Mouse (Mus musculus): ENCODE results near the gene Olfr987. TPM values are rescaled to one million over a fixed set of nuclear protein-coding genes. Genes with fewer than 3 reads are reported as not detected.
"Not testable (repeated sequence)": the region's sequence is repeated elsewhere in the genome, so short reads cannot be mapped to it uniquely, and the experiment has no call there.

Gene Olfr987
- polyA plus RNA-seq (2012; ENCODE audit: insufficient read depth, insufficient read length, missing spikeins): not detected in 2 replicates

DNA sequence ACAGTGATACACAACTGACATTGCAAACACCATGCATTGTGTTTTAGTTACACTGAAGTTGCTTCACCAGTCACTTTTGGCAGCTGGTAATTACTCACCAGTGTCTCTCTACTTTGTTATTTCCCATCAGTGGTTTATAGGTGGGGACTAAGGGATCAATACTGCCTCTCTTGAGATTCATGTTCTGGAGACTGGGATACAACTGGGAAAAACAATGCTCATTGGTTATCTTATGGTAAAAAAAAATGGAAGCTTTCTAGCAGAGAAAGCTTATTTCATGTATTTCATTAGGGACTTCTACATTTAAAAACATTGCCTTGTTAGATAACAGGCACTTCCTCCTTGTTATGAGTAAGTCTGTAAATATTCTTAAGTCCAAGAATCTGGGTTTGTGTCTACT lies at the start of gene Olfr987:
Olfr987 (minus strand) TSS at position 101 of the 400 bp plus-strand sequence.
- H3K4me1 ChIP-seq (ENCODE audit: control insufficient read depth, insufficient read depth, low read length); H3K27ac ChIP-seq (ENCODE audit: insufficient read depth, low read depth, low read length); H3K4me3 ChIP-seq (ENCODE audit: insufficient read depth, low read length): not testable (repeated sequence)

DNA sequence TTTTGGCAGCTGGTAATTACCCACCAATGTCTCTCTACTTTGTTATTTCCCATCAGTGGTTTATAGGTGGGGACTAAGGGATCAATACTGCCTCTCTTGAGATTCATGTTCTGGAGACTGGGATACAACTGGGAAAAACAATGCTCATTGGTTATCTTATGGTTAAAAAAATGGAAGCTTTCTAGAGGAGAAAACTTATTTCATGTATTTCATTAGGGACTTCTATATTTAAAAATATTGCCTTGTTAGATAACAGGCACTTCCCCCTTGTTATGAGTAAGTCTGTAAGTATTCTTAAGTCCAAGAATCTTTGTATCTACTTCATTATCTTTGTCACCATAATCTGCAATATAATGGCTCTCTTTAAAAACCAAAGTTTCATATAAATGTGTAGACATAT lies 24.0 kb upstream of the Olfr987 start, which contains the start of gene Olfr988:
Olfr988 (minus strand) TSS at position 101 of the 400 bp plus-strand sequence.
- H3K27ac ChIP-seq (ENCODE audit: insufficient read depth, low read depth, low read length); H3K4me3 ChIP-seq (ENCODE audit: insufficient read depth, low read length); H3K4me1 ChIP-seq (ENCODE audit: control insufficient read depth, insufficient read depth, low read length): not testable (repeated sequence)

DNA sequence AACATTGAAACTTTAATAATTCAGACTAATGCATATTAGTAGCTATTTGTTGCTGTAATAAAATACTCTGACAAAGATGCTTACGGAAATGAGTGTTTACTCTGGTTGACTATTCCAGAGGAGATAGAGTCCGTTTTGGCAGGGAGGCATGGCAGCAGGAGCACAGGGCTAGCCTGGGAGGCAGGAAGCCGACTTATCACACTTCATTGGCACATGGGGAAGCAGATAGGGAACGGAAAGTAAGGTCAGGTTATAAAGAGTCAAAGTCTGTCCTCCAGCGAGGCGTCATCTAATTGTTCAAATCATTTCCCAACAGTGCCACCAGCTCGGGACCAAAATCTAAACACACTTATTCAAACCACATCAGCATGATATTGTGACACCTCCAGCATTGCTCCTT lies 857 bp upstream of the Olfr987 start:
- Histone ChIP-seq H3K4me3 (ENCODE audit: insufficient read depth, low read length) (no peak overlapping the region), H3K4me1 (ENCODE audit: control insufficient read depth, insufficient read depth, low read length) (no peaks in the 10 kb centered on the region), H3K27ac (ENCODE audit: insufficient read depth, low read depth, low read length) (no peak overlapping the region)
- no peak for TF ChIP-seq POLR2A (IDR thresholded peaks at IDR 0.05; ENCODE audit: borderline replicate concordance, low read depth, low read length)
- TF ChIP-seq CTCF (IDR thresholded peaks at IDR 0.05; ENCODE audit: low read depth, low read length): no peak

DNA sequence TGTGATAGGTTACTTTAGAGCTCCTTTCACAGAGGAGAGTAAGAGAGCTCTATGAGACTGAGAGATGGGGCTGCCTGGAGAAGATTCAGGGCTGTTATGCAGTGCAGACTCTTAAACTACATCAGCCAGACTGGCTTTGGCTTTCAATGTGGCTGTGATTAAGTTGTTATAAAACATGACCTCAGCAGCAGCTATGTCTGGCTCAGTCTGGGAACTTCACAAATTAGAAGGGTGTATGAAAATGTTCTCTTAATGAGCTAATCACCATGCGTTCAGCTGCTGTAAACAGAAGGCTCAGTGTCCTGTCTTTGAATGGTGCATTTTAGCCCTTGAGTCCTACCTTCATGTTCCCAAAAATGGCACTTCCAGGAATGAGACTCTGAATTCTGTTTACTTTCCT lies 20.0 kb downstream of the Olfr987 start:
- no peak for TF ChIP-seq POLR2A (IDR thresholded peaks at IDR 0.05; ENCODE audit: borderline replicate concordance, low read depth, low read length)
- no peak overlapping the region for H3K4me3 ChIP-seq (ENCODE audit: insufficient read depth, low read length)
- no peak overlapping the region for H3K27ac ChIP-seq (ENCODE audit: insufficient read depth, low read depth, low read length)
- no peaks in the 10 kb centered on the region for H3K4me1 ChIP-seq (ENCODE audit: control insufficient read depth, insufficient read depth, low read length)

DNA sequence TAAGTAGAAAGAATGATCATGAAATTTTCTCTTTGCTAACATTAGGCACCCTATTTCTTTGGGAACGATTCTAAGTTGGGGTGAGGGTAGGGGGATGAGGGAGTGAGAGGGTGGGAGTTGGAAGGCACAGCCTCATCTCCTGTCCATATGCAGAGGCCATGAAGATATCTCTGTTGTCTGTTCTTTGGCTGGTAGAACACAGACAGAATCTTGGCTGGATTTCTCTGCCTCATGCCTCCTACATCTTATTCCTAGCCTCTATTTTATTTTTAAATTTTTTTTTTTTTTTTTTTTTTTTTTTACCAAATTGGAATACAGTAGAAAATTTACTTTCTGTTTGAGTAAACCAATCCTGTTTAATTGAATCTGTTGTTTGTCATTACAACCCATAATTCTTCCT lies 53.7 kb downstream of the Olfr987 start:
- H3K4me1 ChIP-seq (ENCODE audit: control insufficient read depth, insufficient read depth, low read length): no peaks in the 10 kb centered on the region
- H3K27ac ChIP-seq (ENCODE audit: insufficient read depth, low read depth, low read length): no peak overlapping the region
- TF ChIP-seq CTCF (IDR thresholded peaks at IDR 0.05; ENCODE audit: low read depth, low read length) (no peak), POLR2A (IDR thresholded peaks at IDR 0.05; ENCODE audit: borderline replicate concordance, low read depth, low read length) (no peak)
- H3K4me3 ChIP-seq (ENCODE audit: insufficient read depth, low read length): no peak overlapping the region

DNA sequence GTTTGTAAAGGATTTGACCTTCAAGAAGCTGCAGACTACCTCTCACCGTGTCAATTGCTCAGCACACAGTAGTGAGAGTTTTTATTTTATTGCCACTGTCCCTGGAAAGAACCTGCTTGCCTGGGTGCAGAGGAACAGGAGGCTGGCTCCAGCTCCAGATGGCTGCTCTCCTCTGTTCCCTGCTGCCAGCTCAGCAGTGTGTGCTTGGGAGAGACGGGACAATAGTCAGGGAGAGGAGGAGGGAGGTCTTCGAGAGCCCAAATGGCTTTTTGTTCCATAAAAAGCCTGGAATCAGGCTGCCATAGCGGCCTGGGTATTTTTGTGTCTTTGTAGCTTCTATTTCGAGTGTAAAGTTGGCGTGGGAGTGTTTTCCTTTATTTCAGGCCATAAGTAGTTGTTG lies 54.5 kb downstream of the Olfr987 start:
- no peak overlapping the region for H3K4me3 ChIP-seq (ENCODE audit: insufficient read depth, low read length)
- no peak for TF ChIP-seq POLR2A (IDR thresholded peaks at IDR 0.05; ENCODE audit: borderline replicate concordance, low read depth, low read length)
- no peak for TF ChIP-seq CTCF (IDR thresholded peaks at IDR 0.05; ENCODE audit: low read depth, low read length)
- no peak overlapping the region for H3K27ac ChIP-seq (ENCODE audit: insufficient read depth, low read depth, low read length)
- no peaks in the 10 kb centered on the region for H3K4me1 ChIP-seq (ENCODE audit: control insufficient read depth, insufficient read depth, low read length)

DNA sequence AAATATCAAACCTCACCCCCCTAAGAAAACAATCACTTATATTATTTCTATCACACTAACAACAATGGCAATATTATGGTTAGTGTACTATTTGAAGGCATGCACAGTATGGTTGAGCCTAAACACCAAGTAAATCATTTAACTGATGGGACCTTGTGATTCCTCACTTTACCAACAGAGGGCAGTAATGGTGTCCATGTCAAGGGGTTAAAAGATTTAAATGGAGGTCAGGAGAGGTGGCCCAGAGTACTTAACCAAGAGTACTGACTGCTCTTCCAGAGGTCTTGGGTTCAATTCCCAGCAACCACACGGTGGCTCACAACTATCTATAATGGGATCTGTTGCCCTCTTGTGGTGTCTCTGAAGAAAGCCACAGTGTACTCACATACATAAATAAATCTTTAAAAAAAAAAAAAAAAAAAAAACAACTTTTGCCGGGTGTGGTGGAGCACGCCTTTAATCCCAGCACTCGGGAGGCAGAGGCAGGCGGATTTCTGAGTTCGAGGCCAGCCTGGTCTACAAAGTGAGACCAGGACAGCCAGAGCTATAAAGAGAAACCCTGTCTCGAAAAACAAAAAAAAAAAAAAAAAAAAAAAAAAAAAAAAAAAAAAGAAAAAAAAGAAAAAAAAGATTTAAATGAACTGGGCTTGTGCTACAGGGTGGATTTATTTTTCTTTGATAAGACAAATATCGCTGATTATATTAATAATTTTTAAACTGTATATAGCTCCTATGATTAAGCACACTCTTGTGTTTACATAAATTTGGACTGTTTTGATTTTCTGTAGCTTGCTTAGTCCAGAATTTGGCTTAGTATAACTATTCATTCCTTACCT lies 55.3 kb downstream of the Olfr987 start:
- no peak overlapping the region for H3K4me3 ChIP-seq (ENCODE audit: insufficient read depth, low read length)

DNA sequence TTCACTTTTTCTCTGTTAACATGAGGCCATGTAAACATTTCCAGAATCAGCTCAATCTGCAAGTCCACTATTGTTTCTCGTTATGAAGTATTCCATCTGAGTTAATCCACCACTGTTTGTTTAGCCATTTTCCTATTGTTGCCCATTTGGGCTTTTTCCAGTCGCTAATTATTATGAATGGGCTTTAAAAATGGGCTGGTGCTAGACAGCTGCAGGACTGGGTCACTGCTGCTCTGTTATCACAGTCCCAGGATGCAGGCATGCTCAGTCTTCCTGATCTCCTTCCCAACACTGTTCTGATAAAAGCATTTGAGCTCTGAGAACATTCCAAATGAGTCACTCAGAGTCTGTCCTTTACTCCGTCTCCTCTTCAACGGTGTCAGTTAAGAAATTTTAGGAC lies 58.1 kb downstream of the Olfr987 start:
- TF ChIP-seq CTCF (IDR thresholded peaks at IDR 0.05; ENCODE audit: low read depth, low read length) (no peak), POLR2A (IDR thresholded peaks at IDR 0.05; ENCODE audit: borderline replicate concordance, low read depth, low read length) (no peak)
- Histone ChIP-seq H3K27ac (ENCODE audit: insufficient read depth, low read depth, low read length) (no peak overlapping the region), H3K4me3 (ENCODE audit: insufficient read depth, low read length) (no peak overlapping the region), H3K4me1 (ENCODE audit: control insufficient read depth, insufficient read depth, low read length) (no peaks in the 10 kb centered on the region)

More for the DNA sequence above, 55.3 kb downstream of the Olfr987 start:
- TF ChIP-seq CTCF (IDR thresholded peaks at IDR 0.05; ENCODE audit: low read depth, low read length) (no peak), POLR2A (IDR thresholded peaks at IDR 0.05; ENCODE audit: borderline replicate concordance, low read depth, low read length) (no peak)
- Histone ChIP-seq H3K27ac (ENCODE audit: insufficient read depth, low read depth, low read length) (no peak overlapping the region), H3K4me1 (ENCODE audit: control insufficient read depth, insufficient read depth, low read length) (no peaks in the 10 kb centered on the region)

Other genes with a start within 250 kb of the Olfr987 start
- gene Aplnr, start 203.1 kb downstream of the Olfr987 start, polyA plus RNA-seq (2012; ENCODE audit: insufficient read depth, insufficient read length, missing spikeins): not detected in 2 replicates
- gene Lrrc55, start 142.1 kb downstream of the Olfr987 start, polyA plus RNA-seq (2012; ENCODE audit: insufficient read depth, insufficient read length, missing spikeins): not detected in 2 replicates
- gene Olfr988, start 23.9 kb upstream of the Olfr987 start, polyA plus RNA-seq (2012; ENCODE audit: insufficient read depth, insufficient read length, missing spikeins): not detected in 2 replicates
- gene Olfr992, start 70.2 kb upstream of the Olfr987 start, polyA plus RNA-seq (2012; ENCODE audit: insufficient read depth, insufficient read length, missing spikeins): not detected in 2 replicates
- not detected in 2 replicates for gene Olfr993, start 75.6 kb upstream of the Olfr987 start, polyA plus RNA-seq (2012; ENCODE audit: insufficient read depth, insufficient read length, missing spikeins)
- not detected in 2 replicates for gene Olfr994, start 97.1 kb upstream of the Olfr987 start, polyA plus RNA-seq (2012; ENCODE audit: insufficient read depth, insufficient read length, missing spikeins)
- gene Olfr995, start 104.3 kb upstream of the Olfr987 start, polyA plus RNA-seq (2012; ENCODE audit: insufficient read depth, insufficient read length, missing spikeins): not detected in 2 replicates
- gene 4833423E24Rik, start 179.7 kb upstream of the Olfr987 start, polyA plus RNA-seq (2012; ENCODE audit: insufficient read depth, insufficient read length, missing spikeins): not detected in 2 replicates
- gene Olfr996, start 239.9 kb upstream of the Olfr987 start, polyA plus RNA-seq (2012; ENCODE audit: insufficient read depth, insufficient read length, missing spikeins): not detected in 2 replicates
- not detected in 2 replicates for gene Olfr998, start 249.6 kb upstream of the Olfr987 start, polyA plus RNA-seq (2012; ENCODE audit: insufficient read depth, insufficient read length, missing spikeins)

Data from bone marrow macrophage, adult 2 months (primary cell).